Mouse (Mus musculus) embryo, embryonic 9.5 days (tissue): ENCODE data around the gene Zcchc13.

Experiments used
- DNase-seq: peaks from one replicate; pipeline ENCODE4 v3.0.0-alpha.2; 2017; ENCODE audit errors: extremely low spot score

The Zcchc13 gene

GRCm38 (mm10) chrX:103630303-103630702 lies at the start of gene Zcchc13:
Zcchc13 (plus strand) TSS chrX:103630586.
- DNase-seq = no peak

GRCm38 (mm10) chrX:103584262-103584661 lies 46.1 kb upstream of the Zcchc13 start:
- no peak for DNase-seq

- DNase-seq = no peak
Measured at GRCm38 (mm10) chrX:103592056-103592455, 38.3 kb upstream of the Zcchc13 start.

GRCm38 (mm10) chrX:103602553-103602952 lies 27.8 kb upstream of the Zcchc13 start:
- no peak for DNase-seq

GRCm38 (mm10) chrX:103604211-103604610 lies 26.2 kb upstream of the Zcchc13 start:
- DNase-seq = no peak

GRCm38 (mm10) chrX:103605473-103605872 lies 24.9 kb upstream of the Zcchc13 start:
- DNase-seq = no peak

- DNase-seq = no peak
Measured at GRCm38 (mm10) chrX:103610401-103610800, 20.0 kb upstream of the Zcchc13 start.

- no peak for DNase-seq
Measured at GRCm38 (mm10) chrX:103611462-103611861, 18.9 kb upstream of the Zcchc13 start.

GRCm38 (mm10) chrX:103614700-103615233 lies 15.6 kb upstream of the Zcchc13 start:
- no peak for DNase-seq

- no peak for DNase-seq
Measured at GRCm38 (mm10) chrX:103615453-103615852, 14.9 kb upstream of the Zcchc13 start.

- DNase-seq = peak; percentile 30
Measured at GRCm38 (mm10) chrX:103616162-103616535, 14.2 kb upstream of the Zcchc13 start.

- DNase-seq = peak; percentile 89
Measured at GRCm38 (mm10) chrX:103616536-103617404, 13.6 kb upstream of the Zcchc13 start.

GRCm38 (mm10) chrX:103617405-103618095 lies 12.8 kb upstream of the Zcchc13 start:
- DNase-seq = peak; percentile 10

GRCm38 (mm10) chrX:103621799-103622198 lies 8.6 kb upstream of the Zcchc13 start:
- no peak for DNase-seq

GRCm38 (mm10) chrX:103622260-103622934 lies 8.0 kb upstream of the Zcchc13 start:
- DNase-seq = peak; percentile 90

- DNase-seq = peak; percentile 27
Measured at GRCm38 (mm10) chrX:103622935-103623280, 7.5 kb upstream of the Zcchc13 start.

GRCm38 (mm10) chrX:103623411-103623845 lies 7.0 kb upstream of the Zcchc13 start:
- DNase-seq = peak; percentile 47

GRCm38 (mm10) chrX:103624426-103625168 lies 5.8 kb upstream of the Zcchc13 start:
- peak; percentile 38 for DNase-seq

- no peak for DNase-seq
Measured at GRCm38 (mm10) chrX:103628890-103629289, 1.5 kb upstream of the Zcchc13 start.

- no peak for DNase-seq
Measured at GRCm38 (mm10) chrX:103633895-103634294, 3.5 kb downstream of the Zcchc13 start.

- no peak for DNase-seq
Measured at GRCm38 (mm10) chrX:103636021-103636420, 5.6 kb downstream of the Zcchc13 start.
